Mouse (Mus musculus): ENCODE data around the gene Mpp3. TPM values are rescaled to one million over a fixed set of nuclear protein-coding genes. Genes with fewer than 3 reads are reported as not detected.

Gene Mpp3
- total RNA-seq, 1 experiment from 2014 or later: 0.40 TPM

DNA sequence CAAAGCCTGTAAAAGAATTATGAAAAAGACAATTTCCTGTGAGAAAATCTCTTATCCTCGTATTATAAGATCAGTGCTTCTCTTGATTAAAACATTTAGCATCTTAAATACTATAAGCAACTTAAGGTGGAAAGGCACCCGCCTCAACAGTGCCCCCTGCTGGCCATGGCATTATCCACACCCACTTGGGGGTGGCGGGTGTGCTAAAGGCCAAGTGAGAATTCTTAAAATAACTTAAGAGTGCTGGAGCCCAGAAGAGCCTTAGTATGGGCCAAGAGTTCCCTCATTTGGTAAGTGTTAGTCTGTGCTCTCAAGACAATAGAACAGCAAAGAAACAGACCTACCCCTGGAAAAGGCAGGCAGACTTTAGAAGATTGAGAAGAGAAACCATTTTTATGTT is 56.9 kb downstream of the Mpp3 start:
- no peak for ATAC-seq (replicated peaks in 1 of 2; ENCODE audit: insufficient read depth in 1 of 2, low FRiP score in 2 of 2, low TSS enrichment in 1 of 2, low read depth in 1 of 2, poor library complexity in 2 of 2, severe bottlenecking in 2 of 2)

DNA sequence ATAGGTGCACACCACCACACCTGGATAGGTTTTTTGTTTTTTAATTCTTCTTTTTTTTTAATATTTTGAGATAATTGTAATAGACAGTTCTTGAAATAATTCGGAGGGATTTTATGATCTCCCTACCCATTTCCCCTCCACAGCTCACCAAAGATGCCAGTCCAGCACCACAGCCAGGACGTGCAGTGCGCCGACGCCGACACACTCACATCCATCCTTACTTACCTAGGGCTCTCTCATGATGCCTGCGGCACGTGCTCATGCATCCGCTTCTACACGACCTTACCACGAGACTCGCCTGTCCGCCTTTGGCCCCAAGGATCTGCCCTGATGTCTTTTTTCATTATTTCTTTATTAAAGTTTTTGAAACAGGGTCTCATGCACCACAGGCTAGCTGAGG is 58.4 kb downstream of the Mpp3 start:
- no peak for ATAC-seq (replicated peaks in 1 of 2; ENCODE audit: insufficient read depth in 1 of 2, low FRiP score in 2 of 2, low TSS enrichment in 1 of 2, low read depth in 1 of 2, poor library complexity in 2 of 2, severe bottlenecking in 2 of 2)

GRCm38 (mm10) chr11:101968791-101969190 is 59.5 kb downstream of the Mpp3 start:
- ATAC-seq (replicated peaks in 1 of 2; ENCODE audit: insufficient read depth in 1 of 2, low FRiP score in 2 of 2, low TSS enrichment in 1 of 2, low read depth in 1 of 2, poor library complexity in 2 of 2, severe bottlenecking in 2 of 2): peak; percentile 77 to 78

- no peak for ATAC-seq (replicated peaks in 1 of 2; ENCODE audit: insufficient read depth in 1 of 2, low FRiP score in 2 of 2, low TSS enrichment in 1 of 2, low read depth in 1 of 2, poor library complexity in 2 of 2, severe bottlenecking in 2 of 2)
Observed at GRCm38 (mm10) chr11:101968311-101968710, 60.0 kb downstream of the Mpp3 start.

DNA sequence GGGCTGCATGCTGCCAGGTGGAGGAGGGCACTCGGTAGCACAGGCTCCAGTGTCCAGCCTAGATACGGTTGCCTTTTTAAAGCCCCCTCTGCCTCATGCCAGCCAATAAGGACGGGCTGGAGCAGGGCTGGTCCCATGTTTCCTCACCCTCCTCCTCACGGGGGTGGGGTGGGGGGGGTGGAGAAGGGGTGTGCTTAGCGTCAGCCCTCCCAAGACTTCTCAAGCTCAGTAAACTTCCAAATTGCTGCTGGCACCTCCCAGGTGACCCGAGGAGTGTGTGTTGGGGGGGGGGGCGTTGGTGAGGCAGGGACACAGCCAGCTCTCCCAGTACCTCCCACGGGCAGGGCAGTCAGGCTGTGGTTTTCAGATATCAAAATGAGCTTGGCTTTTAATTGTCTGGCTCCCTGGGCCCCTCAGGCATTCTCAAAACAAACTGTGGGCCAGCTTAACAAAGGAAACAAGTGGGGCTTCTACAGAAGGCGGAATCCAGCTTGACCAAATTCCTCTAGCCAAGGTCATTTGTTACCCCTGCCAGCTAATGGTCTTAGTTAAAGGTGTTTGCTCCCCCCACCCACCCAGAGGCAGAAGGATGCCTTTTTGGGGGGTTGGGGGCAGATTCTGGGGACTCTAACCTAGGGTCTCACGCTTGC is 61.2 kb downstream of the Mpp3 start, which contains the start of gene Sost:
Gene Sost, minus strand, starts transcription at position 51 of the 650 bp plus-strand sequence.
- no peak for ATAC-seq (replicated peaks in 1 of 2; ENCODE audit: insufficient read depth in 1 of 2, low FRiP score in 2 of 2, low TSS enrichment in 1 of 2, low read depth in 1 of 2, poor library complexity in 2 of 2, severe bottlenecking in 2 of 2)

- no peak for ATAC-seq (replicated peaks in 1 of 2; ENCODE audit: insufficient read depth in 1 of 2, low FRiP score in 2 of 2, low TSS enrichment in 1 of 2, low read depth in 1 of 2, poor library complexity in 2 of 2, severe bottlenecking in 2 of 2)
Observed at GRCm38 (mm10) chr11:101965553-101965952, 62.7 kb downstream of the Mpp3 start.

DNA sequence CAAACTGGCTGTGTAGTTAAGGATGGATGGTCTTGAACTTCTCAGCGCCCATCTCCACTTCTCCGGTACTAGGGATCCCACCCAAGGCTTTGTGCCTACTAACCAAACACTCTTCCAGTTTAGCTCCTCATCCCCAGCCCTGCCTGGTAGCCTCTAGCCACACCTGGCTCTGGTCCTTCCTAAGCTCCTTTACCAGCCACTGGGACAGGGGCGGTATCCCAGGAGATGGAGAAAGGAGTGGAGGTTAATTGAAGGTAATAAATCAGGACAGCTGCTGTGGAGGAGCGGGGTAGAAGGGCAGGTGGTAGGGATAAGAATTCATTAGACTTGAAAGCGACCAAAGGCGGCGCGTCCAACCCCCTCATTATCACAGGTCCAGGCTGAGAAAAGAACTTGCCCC is 63.6 kb downstream of the Mpp3 start:
- ATAC-seq (replicated peaks in 1 of 2; ENCODE audit: insufficient read depth in 1 of 2, low FRiP score in 2 of 2, low TSS enrichment in 1 of 2, low read depth in 1 of 2, poor library complexity in 2 of 2, severe bottlenecking in 2 of 2): no peak

GRCm38 (mm10) chr11:101963473-101964291 is 64.6 kb downstream of the Mpp3 start:
- no peak for ATAC-seq (replicated peaks in 1 of 2; ENCODE audit: insufficient read depth in 1 of 2, low FRiP score in 2 of 2, low TSS enrichment in 1 of 2, low read depth in 1 of 2, poor library complexity in 2 of 2, severe bottlenecking in 2 of 2)

DNA sequence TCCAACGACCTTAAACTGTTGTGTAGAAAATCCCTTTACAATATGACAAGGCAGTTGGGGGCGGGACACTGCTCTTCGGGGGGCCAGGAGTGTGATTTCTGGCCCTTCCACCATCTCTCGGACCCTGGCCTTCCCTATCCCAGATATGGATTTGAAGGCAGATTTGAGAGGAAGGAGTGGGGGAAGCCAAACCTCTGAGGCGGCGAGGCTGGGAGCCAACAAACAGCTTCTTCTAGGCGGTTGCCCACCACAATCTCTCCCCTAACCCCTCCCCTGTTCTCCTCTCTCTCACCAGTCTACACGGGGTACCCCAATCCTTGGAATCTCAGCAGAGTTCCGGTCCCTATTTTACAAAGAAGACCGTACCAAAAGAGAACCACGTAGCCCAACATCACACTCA is 65.2 kb downstream of the Mpp3 start:
- ATAC-seq (replicated peaks in 1 of 2; ENCODE audit: insufficient read depth in 1 of 2, low FRiP score in 2 of 2, low TSS enrichment in 1 of 2, low read depth in 1 of 2, poor library complexity in 2 of 2, severe bottlenecking in 2 of 2): no peak

DNA sequence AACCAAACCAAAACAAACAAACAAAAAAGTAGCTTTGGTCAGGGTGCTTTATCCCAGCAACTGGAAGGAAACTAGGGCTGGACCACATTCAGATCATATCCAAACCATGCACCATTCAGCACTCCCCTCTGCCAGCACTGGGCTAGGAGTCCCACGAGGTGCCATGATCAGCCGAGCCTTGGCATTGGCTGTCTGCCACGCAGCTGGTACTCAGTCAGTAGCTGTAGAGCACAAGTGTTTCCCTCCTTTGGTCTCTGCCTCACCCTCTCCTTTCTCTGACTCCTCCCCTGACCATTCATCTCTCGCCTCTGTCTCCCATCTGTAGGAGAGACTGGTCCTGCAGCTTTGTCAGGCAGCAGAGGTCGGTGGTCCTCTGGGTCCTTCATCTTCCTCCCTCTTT is 70.8 kb downstream of the Mpp3 start:
- no peak for ATAC-seq (replicated peaks in 1 of 2; ENCODE audit: insufficient read depth in 1 of 2, low FRiP score in 2 of 2, low TSS enrichment in 1 of 2, low read depth in 1 of 2, poor library complexity in 2 of 2, severe bottlenecking in 2 of 2)

GRCm38 (mm10) chr11:101953441-101953840 is 74.8 kb downstream of the Mpp3 start:
- no peak for ATAC-seq (replicated peaks in 1 of 2; ENCODE audit: insufficient read depth in 1 of 2, low FRiP score in 2 of 2, low TSS enrichment in 1 of 2, low read depth in 1 of 2, poor library complexity in 2 of 2, severe bottlenecking in 2 of 2)

- peak; percentile 88 to 96 for ATAC-seq (replicated peaks in 1 of 2; ENCODE audit: insufficient read depth in 1 of 2, low FRiP score in 2 of 2, low TSS enrichment in 1 of 2, low read depth in 1 of 2, poor library complexity in 2 of 2, severe bottlenecking in 2 of 2)
Observed at GRCm38 (mm10) chr11:101952541-101953341, 75.5 kb downstream of the Mpp3 start.

DNA sequence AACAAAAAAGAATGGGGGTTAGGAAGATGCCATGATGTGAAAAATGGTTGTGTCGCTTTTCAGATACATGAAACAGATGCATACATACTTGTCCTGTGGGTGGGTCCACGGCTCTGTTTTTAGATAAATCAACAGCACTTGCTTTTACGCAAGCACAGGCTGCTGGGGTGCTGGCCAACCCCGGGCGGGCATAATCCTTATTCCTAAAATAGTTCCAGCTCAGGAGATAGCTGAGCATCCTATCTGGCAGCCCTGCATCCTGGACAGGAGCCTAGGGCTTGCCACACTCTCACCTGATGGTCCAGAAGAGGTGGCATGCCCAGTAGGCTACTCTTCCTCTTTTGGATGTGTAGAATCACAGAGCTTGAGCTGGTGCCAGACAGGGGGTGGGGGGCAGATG is 78.2 kb downstream of the Mpp3 start:
- no peak for ATAC-seq (replicated peaks in 1 of 2; ENCODE audit: insufficient read depth in 1 of 2, low FRiP score in 2 of 2, low TSS enrichment in 1 of 2, low read depth in 1 of 2, poor library complexity in 2 of 2, severe bottlenecking in 2 of 2)

Other genes starting within 250 kb of the Mpp3 start
- not detected in 2 replicates for gene Etv4, start 243.1 kb downstream of the Mpp3 start, total RNA-seq (2017)
- gene Meox1, start 134.1 kb downstream of the Mpp3 start, total RNA-seq (2017): not detected in 2 replicates
- gene Sost, start 61.4 kb downstream of the Mpp3 start, total RNA-seq (2017): not detected in 2 replicates
- not detected in 2 replicates for gene Cfap97d1, start 44.2 kb downstream of the Mpp3 start, total RNA-seq (2017)
- 3.1 and 3.3 TPM in 2 replicates for gene Dusp3, start 41.4 kb downstream of the Mpp3 start, total RNA-seq (2017)
- not detected in 2 replicates for gene Cd300lg, start 13.0 kb upstream of the Mpp3 start, total RNA-seq (2017)
- gene Mpp2, start 60.1 kb upstream of the Mpp3 start, total RNA-seq (2017): 0.13 and 4.1 TPM in 2 replicates
- gene Ppy, start 72.9 kb upstream of the Mpp3 start, total RNA-seq (2017): not detected in 2 replicates
- gene Pyy, start 79.4 kb upstream of the Mpp3 start, total RNA-seq (2017): not detected in 2 replicates
- 0.31 and 0.65 TPM in 2 replicates for gene Nags, start 117.1 kb upstream of the Mpp3 start, total RNA-seq (2017)
- gene Tmem101, start 127.9 kb upstream of the Mpp3 start, total RNA-seq (2017): 13.6 and 14.8 TPM in 2 replicates
- 50.5 and 74.3 TPM in 2 replicates for gene Lsm12, start 156.8 kb upstream of the Mpp3 start, total RNA-seq (2017)
- gene G6pc3, start 161.2 kb upstream of the Mpp3 start, total RNA-seq (2017): 27.8 and 42.7 TPM in 2 replicates
- 13.2 and 25.3 TPM in 2 replicates for gene Hdac5, start 201.7 kb upstream of the Mpp3 start, total RNA-seq (2017)
- gene BC030867, start 220.4 kb upstream of the Mpp3 start, total RNA-seq (2017): 3.6 and 4.9 TPM in 2 replicates
- 1.3 TPM in 1 of 2 replicates, not detected in the other for gene Asb16, start 240.3 kb upstream of the Mpp3 start, total RNA-seq (2017)

Data from hematopoietic stem cell, adult 5-6 weeks (primary cell).